Mouse (Mus musculus) right cerebral cortex, postnatal 36 days (tissue): ENCODE results near the gene Mfsd4b3.
A peak's percentile ranks its signal among the peaks of the same experiment; 100 is the strongest.
"Not testable (repeated sequence)": the region's sequence is repeated elsewhere in the genome, so short reads cannot be mapped to it uniquely, and the experiment has no call there.

Source experiments
- DNase-seq, 2 experiments: peaks; one replicate each; pipeline ENCODE4 v3.0.0; 2022; ENCODE audit warnings: low spot score in 2 of 2, mixed read lengths in 1 of 2

The Mfsd4b3 gene

DNA sequence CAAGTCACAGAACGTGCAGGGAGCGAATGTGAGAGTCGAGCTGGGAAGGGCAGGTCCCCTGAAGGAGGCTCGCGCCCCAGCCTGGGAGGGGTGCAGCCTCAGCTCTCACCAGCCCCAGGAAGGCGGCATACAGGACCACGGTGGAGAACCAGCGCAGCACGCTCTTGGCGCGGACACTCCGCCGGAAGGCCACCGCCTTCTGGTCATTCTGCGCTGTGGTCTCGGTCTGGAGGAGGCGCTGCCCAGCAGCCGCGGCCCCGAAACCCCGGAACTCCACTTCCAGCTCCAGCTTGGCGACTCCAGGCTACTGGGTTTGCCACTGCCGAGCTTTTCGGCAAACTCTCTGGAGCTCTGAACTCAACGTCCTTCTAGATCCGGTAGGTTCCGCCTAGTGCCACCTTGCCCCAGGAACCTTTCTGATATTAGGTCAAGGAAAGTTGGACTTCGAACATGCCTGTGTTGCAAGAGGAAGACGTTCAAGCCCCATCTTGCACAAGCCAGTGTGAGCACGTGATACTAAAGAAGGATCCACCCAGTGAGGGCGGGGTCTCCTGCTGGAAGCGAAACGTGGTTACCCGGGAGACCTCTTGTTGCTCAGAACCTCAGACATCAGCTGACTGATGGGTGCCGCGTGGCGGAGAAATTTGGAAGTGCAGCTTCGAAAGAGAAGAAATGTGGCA, at the start of gene Mfsd4b3:
Mfsd4b3 (minus strand) TSS at position 393 of the 680 bp plus-strand sequence.
- DNase-seq, result peak; percentile 85 to 90

DNA sequence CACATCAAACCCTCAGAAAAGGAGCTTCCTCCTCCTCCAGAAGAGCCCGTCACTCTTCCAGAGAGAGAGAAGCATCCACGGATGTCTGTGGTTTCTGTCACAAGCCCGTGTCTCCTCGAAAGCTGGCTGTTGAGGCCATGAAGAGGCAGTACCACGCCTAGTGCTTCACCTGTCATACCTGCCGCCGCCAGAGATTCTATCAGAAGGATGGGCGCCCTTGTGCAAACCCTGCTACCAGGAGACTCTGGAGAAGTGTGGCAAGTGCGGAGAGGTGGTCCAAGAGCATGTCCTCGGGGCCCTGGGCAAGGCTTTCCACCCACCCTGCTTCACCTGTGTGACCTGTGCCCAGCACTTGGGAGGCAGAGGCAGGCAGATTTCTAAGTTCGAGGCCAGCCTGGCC, 49.6 kb upstream of the Mfsd4b3 start:
- no peak for DNase-seq

DNA sequence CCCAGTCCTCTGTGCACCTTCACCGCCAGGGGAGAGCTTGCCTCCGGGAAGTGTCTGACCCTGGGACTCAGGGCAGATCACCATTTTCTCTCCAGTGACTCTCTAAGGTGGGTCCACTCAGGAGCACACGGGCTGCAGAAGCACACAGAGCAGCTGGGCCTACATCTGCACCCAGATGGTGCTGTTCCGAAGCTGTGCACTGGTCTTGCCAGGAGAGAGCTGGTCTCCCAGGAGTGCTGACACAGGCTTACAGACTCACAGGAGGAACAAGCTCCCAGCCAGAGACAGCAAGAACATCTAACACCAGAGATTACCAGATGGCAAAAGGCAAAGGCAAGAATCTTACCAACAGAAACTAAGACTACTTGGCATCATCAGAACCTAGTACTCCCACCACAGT, 48.9 kb upstream of the Mfsd4b3 start:
- not testable (repeated sequence) for DNase-seq

DNA sequence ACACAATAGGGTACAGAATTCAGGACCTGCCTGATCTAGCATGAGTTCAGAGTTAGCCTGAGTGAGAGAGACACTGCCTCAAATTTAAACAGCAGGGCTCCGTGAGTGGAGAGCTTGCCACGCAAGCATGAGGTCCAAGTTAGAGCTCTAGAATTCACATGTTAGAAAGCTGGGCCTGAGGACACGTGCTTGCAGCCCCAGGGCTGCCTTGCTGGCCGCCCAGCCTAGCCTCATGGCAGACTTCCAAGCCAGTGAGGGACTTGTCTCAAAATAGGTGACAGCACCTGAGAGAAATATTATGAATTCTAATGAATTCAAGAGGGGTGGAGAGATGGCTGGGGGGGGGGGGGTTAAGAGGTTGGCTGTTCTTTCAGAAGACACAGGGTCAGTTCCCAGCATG, 48.0 kb upstream of the Mfsd4b3 start:
- no peak for DNase-seq

DNA sequence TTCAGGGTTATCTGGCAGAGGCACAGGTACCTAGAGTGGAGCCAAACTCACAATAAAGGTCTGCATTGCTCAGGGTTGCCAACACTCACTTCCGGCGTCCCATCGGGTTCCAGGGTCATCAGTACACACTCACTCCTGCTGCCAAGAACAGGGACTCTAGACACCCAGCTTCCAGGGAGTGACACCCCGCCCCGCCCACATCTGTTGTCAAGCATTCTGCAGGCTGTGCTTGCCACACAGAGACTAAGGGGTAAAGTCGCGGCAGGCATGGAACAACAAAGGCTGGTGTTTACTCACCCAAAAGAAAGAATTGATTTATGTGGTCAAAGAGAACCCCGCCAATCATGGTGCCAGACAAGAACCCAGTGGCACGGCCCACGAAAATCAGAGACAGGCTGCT, 47.0 kb upstream of the Mfsd4b3 start:
- DNase-seq, result no peak

DNA sequence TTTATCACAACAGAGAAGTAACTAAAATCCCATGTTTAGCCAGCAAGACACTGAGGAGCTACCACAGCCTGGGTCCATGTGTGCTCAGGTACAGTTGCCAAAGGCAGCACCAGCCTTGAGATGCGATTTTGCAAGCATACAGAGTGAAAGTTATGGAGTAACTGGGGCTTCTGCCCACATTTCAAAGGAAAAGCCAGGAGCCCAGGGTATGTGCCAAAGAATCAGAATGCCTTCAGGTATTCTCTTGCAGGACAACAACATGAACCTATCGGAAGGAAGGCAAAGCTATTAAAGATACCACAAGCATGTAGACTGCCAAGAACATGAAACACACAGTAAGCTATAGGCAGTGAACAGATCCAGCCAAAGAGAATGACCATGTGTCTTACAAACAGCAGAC, 40.8 kb upstream of the Mfsd4b3 start:
- DNase-seq, result no peak

DNA sequence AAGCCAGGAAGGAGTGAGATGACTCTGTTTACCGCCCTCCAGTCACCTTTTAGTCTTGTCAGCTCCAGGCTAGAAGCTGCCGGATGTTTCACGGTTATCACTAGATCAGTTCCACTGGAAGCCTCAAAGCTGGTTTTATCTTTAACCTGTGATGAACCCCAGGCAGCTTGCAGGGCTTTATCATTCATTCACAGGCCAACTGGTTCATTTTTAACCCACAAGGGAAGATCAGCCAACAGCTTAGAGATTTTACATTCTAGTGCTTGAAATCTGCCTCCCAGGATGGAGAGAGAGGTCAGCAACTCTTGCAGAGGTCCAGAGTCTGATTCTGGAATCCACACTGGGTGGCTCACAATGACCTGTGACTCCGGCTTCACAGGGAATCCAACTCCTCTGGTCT, 31.2 kb upstream of the Mfsd4b3 start:
- DNase-seq, result no peak

DNA sequence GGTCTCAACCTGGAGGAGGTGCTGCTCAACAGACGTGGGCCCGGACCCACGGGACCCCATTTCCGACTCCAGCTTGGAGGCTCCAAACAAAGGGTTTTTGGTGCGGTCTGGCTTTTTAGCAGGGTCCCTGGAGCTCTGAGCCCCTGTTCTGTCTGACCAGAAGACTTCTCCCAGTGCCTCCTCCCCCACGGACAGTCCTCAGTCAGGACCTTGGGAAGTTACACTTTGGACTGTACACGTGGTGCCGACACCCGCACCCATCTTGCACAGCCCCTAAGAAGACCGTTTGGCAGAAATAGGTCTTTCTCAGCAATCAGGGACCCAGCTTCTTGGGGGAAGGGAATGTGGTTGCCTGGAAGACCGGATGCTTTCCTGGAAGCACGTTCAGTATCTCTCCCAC, 26.5 kb upstream of the Mfsd4b3 start, which contains the start of gene Mfsd4b5:
Mfsd4b5 (minus strand) TSS at position 181 of the 400 bp plus-strand sequence.
- no peak for DNase-seq

DNA sequence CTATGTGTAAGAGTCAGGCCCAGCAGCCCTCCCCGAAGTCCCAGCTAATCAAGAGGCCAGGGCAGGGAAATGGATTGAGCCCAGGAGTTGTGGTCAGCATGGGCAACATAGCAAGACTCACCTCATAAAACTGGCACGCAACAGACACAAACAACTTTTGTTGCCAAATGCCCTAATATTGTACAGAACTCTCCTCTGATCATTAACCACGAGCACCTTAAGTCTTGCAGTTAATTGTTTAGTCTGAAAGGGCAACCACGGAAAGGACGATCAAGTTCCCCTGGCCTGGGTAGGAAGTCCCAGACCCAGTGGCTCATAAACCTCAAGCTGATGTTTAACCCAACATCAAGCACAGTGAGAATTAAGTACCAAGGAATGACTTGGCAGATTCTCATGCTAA, 22.7 kb upstream of the Mfsd4b3 start:
- no peak for DNase-seq

DNA sequence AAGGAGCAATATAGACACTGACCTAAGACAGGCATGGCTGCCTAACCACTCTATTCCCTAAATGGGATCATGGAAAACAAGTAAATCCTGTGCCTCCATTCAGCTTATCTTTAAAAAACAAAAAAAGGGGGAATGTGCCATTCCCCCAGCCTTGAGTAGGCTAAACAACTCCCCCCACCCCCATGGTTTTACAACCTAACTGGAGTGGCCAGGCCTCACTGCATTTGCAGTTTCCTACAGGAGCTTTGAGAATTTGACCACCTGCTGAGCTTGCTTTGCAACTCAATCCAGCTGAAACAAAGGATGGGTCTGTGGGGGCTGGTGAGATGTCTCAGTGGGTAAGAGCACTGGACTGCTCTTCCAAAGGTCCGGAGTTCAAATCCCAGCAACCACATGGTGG, 18.3 kb upstream of the Mfsd4b3 start:
- DNase-seq, result no peak

DNA sequence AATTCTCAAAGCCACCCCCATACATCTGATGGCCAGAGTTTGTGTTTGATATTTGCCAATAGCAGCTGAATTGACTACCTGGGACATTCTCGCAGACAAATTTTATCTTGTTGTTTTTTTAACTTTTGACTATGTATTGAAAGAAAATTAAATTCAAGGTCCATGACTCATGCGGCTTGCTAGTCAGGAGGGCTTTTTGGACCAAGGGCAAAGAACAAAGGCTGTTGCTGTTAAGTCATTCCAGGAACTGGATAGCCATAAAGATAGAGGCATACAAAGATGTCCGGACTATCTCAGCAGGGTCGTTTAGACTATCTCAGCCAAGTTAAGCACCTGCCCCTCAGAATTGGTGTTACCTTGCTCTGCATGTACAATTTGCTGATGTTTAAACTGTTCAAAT, 17.4 kb upstream of the Mfsd4b3 start:
- DNase-seq, result no peak

DNA sequence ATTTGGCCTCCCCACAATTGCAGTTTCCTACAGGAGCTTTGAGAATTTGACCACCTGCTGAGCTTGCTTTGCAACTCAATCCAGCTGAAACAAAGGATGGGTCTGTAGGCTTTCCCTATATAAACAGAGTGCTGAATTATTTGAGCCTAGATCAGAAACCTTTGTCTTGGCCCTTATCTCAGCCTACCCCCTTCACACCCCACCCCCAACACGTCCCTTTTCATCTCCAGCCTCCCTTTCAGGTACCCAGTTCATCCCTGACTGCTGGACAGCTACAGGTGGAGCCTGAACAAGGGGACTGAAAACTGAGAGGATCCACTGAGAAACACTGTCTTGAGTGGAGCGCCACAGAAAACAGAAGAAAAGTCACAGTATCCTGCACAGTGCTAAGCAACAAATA, 15.8 kb upstream of the Mfsd4b3 start:
- DNase-seq, result no peak

DNA sequence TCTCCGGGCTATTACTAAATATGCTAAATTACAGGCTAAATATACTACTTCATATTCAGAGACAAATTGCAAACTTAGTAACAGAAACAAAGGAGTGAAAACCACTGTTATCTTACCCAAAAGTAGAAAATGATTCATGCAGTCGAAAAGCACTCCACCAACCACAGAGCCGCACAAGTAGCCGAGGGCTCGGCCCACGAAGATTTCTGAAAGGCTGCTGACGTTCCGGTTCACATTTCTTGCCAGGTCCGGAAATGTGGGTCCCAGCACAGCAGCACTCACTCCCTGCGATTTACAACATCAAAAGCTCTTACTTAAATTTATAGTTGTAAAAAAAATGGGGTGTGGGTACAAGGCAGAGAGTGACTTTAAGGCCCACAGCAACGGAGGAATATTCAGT, 15.0 kb upstream of the Mfsd4b3 start:
- DNase-seq, result no peak

DNA sequence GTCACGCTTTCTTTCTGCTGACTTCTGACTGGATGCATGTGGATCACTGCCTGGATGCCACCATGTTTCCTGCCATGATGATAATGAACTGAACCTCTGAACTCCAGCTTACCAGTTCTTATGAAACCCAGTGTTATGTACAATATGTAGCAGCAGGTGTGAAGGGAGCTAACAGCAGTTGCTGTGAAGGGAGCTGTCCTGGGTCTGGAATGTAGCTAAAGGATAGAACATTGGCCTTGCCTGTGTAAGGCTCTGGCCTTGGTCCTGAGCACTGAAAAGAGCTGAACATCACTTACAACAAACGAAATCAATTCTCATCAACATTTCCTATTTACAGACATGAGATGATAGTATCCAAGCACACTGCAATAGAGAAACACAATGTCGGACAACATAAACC, 7.6 kb upstream of the Mfsd4b3 start:
- no peak for DNase-seq

DNA sequence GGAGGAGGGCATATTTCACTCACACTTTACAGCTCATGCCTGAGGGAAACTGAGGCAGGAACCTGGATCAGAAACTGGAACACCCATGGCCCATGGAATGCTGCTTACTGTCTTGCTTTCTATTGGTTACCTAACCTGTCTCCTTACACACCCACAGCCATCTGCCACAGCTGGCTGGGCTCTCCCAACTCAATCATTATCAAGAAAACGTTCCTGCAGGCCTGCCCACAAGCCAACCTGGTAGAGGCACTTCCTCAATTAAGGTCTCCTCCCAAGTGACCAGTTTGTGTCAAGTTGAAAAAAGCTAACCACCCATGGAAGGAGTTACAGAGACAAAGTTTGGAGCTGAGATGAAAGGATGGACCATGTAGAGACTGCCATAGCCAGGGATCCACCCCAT, 2.0 kb upstream of the Mfsd4b3 start:
- DNase-seq, result no peak

DNA sequence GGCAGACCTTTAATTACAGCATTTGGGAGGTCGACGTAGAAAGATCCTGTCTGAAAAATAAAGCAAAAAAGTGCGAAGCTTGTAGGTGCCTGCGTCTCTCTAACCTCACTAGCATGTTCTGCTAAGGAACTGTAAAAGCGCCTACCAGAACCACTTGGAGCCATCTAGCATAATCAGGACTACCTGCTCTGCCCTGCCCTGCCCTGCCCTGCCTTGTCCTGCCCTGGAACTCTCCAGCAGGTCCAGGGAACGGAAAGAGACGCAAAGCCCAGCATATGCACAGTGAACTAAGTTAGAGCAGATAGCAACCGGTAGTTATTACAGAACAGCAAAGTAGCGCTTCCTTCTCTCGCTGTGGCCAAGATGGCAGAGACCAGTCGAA, 479 bp upstream of the Mfsd4b3 start:
- no peak for DNase-seq

DNA sequence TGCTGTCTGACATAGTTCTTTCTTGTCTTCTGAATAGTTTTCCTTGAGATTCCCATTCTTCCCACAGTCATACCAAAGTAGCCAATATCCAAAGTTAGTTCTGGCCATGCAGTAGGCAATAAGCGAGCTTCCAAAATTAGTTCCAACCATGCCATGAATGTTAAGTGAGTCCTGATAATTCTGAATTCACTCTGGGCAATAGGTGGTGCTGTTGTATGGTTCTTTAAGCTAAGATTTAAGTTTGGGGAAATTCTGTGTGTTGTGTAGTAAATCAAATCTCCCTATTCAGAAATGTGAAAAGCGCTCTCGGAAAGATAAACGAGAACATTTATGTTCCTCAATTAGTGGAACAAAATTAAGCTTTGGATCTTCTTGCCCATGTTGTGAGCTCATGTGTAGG, 1.7 kb downstream of the Mfsd4b3 start:
- no peak for DNase-seq

DNA sequence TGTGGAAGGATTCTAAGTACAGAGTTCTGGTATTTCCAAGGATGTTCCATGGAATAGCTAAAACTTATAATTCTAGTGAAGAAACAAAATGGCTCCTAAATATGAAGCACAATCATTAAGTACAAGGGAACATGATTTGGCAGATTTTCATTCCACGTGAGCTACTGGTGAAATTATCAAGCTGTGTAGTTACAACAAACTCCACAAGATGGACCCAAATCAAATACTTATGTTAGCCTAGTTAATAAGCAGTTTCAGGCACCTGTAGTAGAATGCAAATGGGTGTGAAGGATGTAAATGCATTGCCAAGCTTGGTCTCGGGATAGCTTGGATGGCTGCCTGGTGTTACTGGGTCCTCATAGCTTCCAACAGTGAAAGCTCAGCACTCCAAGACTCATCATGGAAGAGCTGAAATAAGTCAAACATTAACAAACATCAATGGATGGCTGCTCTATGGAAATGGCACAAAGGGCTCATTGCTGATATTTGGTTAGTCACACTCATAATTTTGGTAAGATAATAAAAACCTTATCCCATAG, 3.5 kb downstream of the Mfsd4b3 start:
- no peak for DNase-seq

DNA sequence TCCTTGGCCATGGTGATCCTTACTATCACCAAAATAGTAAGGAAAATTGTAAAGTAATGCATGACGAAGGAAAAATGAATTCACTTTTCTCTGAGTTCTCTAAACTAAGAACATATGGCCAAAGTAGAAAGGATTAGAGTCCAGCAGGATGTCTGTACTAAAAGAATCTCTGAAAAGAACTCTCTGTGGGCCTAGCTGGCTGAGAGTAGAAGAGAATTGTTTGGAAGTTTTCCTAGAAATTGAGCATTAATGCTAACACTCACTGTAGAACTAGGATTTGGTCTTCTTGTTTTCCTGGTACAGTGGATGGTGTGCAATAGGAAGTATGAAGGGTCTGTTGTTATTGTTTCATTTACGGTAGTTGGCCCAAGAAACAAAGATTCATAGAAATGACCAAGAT, 4.8 kb downstream of the Mfsd4b3 start:
- DNase-seq, result no peak

DNA sequence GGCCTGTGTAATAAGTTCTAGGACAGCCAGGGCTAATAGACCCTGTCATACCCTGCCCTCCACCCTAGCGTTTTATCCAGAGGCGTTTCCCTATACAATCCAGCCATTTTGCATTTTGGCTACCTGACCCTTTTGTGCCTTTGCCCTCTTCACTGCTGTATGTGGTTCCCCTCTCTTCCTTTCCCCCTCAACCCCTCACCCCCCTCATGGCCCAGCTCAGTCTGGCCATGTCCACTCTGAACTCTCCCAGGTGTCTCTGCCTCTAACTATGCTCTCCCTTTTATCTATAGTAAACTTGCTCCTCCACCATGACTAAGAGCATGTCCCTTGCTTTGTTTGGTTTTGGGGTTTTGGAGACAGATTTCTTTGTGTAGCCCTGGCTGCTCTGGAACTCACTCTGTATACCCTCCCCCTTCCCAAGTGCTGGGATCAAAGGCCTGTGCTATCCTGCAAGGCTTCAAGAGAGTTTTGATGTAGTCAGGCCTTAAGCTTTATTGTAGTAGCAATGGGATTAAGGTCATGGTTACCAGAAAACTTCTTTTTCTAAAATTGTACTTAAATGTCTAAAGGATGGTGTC, 10.5 kb downstream of the Mfsd4b3 start:
- no peak for DNase-seq

DNA sequence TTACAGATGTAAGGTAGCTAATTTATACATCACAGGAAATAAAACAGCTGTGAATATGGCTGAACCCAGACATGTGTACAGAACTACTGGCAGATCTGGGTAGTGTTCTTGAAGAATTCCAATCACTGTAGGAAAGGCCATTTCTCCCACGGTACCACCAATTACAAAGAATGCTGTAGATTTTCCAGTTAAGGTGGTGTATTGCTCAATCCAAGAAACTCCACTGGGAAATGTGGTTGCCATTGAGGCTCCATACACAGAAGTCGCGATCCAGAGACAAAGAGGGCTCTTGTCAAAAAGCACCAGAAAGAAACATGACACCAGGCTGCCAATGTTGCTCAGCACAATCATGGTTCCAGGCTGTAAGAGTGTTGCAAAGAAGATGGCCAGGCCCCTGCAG, 12.8 kb downstream of the Mfsd4b3 start:
- not testable (repeated sequence) for DNase-seq

DNA sequence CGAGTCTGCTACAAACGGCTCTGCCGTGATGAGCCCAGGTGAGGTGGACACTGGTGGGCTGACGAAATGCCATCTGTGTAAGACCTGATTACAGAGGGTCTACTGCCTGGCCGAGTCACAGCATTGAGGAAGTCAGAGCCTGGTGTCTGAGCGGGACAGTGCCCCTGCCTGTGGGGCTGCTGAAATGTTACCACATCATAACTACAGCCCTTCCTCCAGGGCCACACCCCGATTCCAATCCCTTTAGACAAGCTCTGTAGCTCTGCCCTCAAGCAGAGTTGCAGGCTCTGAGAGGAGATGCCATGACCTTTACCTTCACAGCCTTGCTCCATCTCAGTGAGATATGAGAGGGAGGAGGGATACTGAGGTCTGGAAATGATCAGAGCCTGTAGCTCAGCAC, 23.4 kb downstream of the Mfsd4b3 start:
- no peak for DNase-seq

DNA sequence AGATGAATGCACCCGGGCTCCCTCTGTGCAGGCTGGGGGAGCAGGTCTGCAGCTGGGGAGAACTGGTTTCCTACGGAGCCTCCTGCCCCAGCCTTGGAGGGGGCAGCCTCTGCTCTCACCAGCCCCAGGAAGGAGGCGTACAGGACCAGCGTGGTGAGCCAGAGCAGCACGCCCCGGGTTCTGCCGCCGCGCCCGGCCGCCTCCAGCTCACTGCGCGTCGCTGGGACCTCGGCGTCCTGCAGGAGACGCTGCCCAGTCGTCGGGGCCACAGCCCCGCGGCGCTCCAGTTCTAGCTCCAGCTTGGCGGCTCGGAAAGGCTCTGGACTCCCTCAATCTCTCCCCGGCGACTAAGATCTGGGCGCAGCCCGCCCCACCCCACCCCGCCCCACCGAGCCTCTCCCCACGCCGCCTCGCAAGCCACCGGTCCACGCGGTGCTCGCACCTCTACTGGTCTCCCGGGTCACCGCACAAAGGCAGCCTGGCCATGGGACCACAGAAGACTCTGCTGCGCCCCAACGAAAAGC, 33.3 kb downstream of the Mfsd4b3 start, which contains the start of gene Mfsd4b2:
Mfsd4b2 (minus strand) TSS at position 308 of the 524 bp plus-strand sequence.
- no peak for DNase-seq
